Mouse (Mus musculus): ENCODE results near the gene Medag. TPM values are rescaled to one million over a fixed set of nuclear protein-coding genes. Genes with fewer than 3 reads are reported as not detected.

Medag gene
- polyA plus RNA-seq, 1 experiment = 0.61 TPM

GRCm38 (mm10) chr5:149412671-149413070 is 1.1 kb downstream of the Medag start:
- no peaks in the 10 kb centered on the region for H3K36me3 ChIP-seq (ENCODE audit: control insufficient read depth, insufficient read depth)
- H3K4me3 ChIP-seq = no peak overlapping the region
- no peaks in the 10 kb centered on the region for H3K27me3 ChIP-seq (ENCODE audit: control insufficient read depth, insufficient read depth, insufficient read length)
- H3ac ChIP-seq (ENCODE audit: control insufficient read depth, insufficient read length) = no peak overlapping the region
- TF ChIP-seq SRF (IDR thresholded peaks at IDR 0.05; ENCODE audit: control insufficient read depth, insufficient read length, low read depth) = no peak
- no peak for TF ChIP-seq POLR2AphosphoS2 (IDR thresholded peaks at IDR 0.05; ENCODE audit: insufficient read length, low read depth)
- no peak for TF ChIP-seq USF1 (IDR thresholded peaks at IDR 0.05; ENCODE audit: low read depth)
- TF ChIP-seq CEBPB (IDR thresholded peaks at IDR 0.05; ENCODE audit: insufficient read depth, poor library complexity, severe bottlenecking) = no peak
- TF ChIP-seq MYOD1 (IDR thresholded peaks at IDR 0.05; ENCODE audit: control insufficient read depth in 1 of 3, insufficient read length in 2 of 3, low read depth in 2 of 3) = no peak
- TF ChIP-seq TCF12 (IDR thresholded peaks at IDR 0.05; ENCODE audit: insufficient read depth, poor library complexity, severe bottlenecking) = no peak
- no peak for TF ChIP-seq MAX (IDR thresholded peaks at IDR 0.05; ENCODE audit: low read depth)
- no peak for TF ChIP-seq E2F4 (IDR thresholded peaks at IDR 0.05; ENCODE audit: insufficient read depth)
- no peak for TF ChIP-seq POLR2A (IDR thresholded peaks at IDR 0.05; ENCODE audit: insufficient read length, low read depth)
- no peak for TF ChIP-seq TCF3 (IDR thresholded peaks at IDR 0.05; ENCODE audit: insufficient read length, low read depth)
- no peak for TF ChIP-seq MYOG (IDR thresholded peaks at IDR 0.05; ENCODE audit: control insufficient read depth in 1 of 3, insufficient read depth in 1 of 3, insufficient read length in 2 of 3, low read depth in 2 of 3)
- TF ChIP-seq REST (IDR thresholded peaks at IDR 0.05; ENCODE audit: insufficient read depth, insufficient read length) = no peak
- no peaks in the 10 kb centered on the region for H3K79me2 ChIP-seq (ENCODE audit: control insufficient read depth, insufficient read depth)
- H3K4me2 ChIP-seq (ENCODE audit: low read depth) = no peak overlapping the region

- no peak overlapping the region for H3K4me3 ChIP-seq
- H3K4me2 ChIP-seq (ENCODE audit: low read depth) = no peak overlapping the region
- H3K36me3 ChIP-seq (ENCODE audit: control insufficient read depth, insufficient read depth) = no peaks in the 10 kb centered on the region
- TF ChIP-seq SRF (IDR thresholded peaks at IDR 0.05; ENCODE audit: control insufficient read depth, insufficient read length, low read depth) = no peak
- no peak for TF ChIP-seq CEBPB (IDR thresholded peaks at IDR 0.05; ENCODE audit: insufficient read depth, poor library complexity, severe bottlenecking)
- no peak overlapping the region for H3ac ChIP-seq (ENCODE audit: control insufficient read depth, insufficient read length)
- no peaks in the 10 kb centered on the region for H3K27me3 ChIP-seq (ENCODE audit: control insufficient read depth, insufficient read depth, insufficient read length)
- H3K79me2 ChIP-seq (ENCODE audit: control insufficient read depth, insufficient read depth) = no peaks in the 10 kb centered on the region
These were observed 3.0 kb downstream of the Medag start for GRCm38 (mm10) chr5:149414369-149415167.

GRCm38 (mm10) chr5:149417381-149417780 is 5.8 kb downstream of the Medag start:
- Histone ChIP-seq H3K27me3 (ENCODE audit: control insufficient read depth, insufficient read depth, insufficient read length) (no peaks in the 10 kb centered on the region), H3K79me2 (ENCODE audit: control insufficient read depth, insufficient read depth) (no peaks in the 10 kb centered on the region), H3ac (ENCODE audit: control insufficient read depth, insufficient read length) (no peak overlapping the region), H3K36me3 (ENCODE audit: control insufficient read depth, insufficient read depth) (no peaks in the 10 kb centered on the region), H3K4me3 (no peak overlapping the region), H3K4me2 (ENCODE audit: low read depth) (no peak overlapping the region)
- TF ChIP-seq USF1 (IDR thresholded peaks at IDR 0.05; ENCODE audit: low read depth) (no peak), REST (IDR thresholded peaks at IDR 0.05; ENCODE audit: insufficient read depth, insufficient read length) (no peak), SRF (IDR thresholded peaks at IDR 0.05; ENCODE audit: control insufficient read depth, insufficient read length, low read depth) (no peak), TCF3 (IDR thresholded peaks at IDR 0.05; ENCODE audit: insufficient read length, low read depth) (no peak), POLR2A (IDR thresholded peaks at IDR 0.05; ENCODE audit: insufficient read length, low read depth) (no peak), MYOG (IDR thresholded peaks at IDR 0.05; ENCODE audit: control insufficient read depth in 1 of 3, insufficient read depth in 1 of 3, insufficient read length in 2 of 3, low read depth in 2 of 3) (no peak), MAX (IDR thresholded peaks at IDR 0.05; ENCODE audit: low read depth) (no peak), MYOD1 (IDR thresholded peaks at IDR 0.05; ENCODE audit: control insufficient read depth in 1 of 3, insufficient read length in 2 of 3, low read depth in 2 of 3) (no peak), TCF12 (IDR thresholded peaks at IDR 0.05; ENCODE audit: insufficient read depth, poor library complexity, severe bottlenecking) (no peak), POLR2AphosphoS2 (IDR thresholded peaks at IDR 0.05; ENCODE audit: insufficient read length, low read depth) (no peak), CEBPB (IDR thresholded peaks at IDR 0.05; ENCODE audit: insufficient read depth, poor library complexity, severe bottlenecking) (no peak), E2F4 (IDR thresholded peaks at IDR 0.05; ENCODE audit: insufficient read depth) (no peak)

- no peaks in the 10 kb centered on the region for H3K36me3 ChIP-seq (ENCODE audit: control insufficient read depth, insufficient read depth)
- H3K4me3 ChIP-seq = no peak overlapping the region
- TF ChIP-seq USF1 (IDR thresholded peaks at IDR 0.05; ENCODE audit: low read depth) (no peak), POLR2A (IDR thresholded peaks at IDR 0.05; ENCODE audit: insufficient read length, low read depth) (no peak), SRF (IDR thresholded peaks at IDR 0.05; ENCODE audit: control insufficient read depth, insufficient read length, low read depth) (no peak), TCF12 (IDR thresholded peaks at IDR 0.05; ENCODE audit: insufficient read depth, poor library complexity, severe bottlenecking) (no peak)
- H3K4me2 ChIP-seq (ENCODE audit: low read depth) = no peak overlapping the region
- H3K27me3 ChIP-seq (ENCODE audit: control insufficient read depth, insufficient read depth, insufficient read length) = no peaks in the 10 kb centered on the region
- no peak overlapping the region for H3ac ChIP-seq (ENCODE audit: control insufficient read depth, insufficient read length)
- H3K79me2 ChIP-seq (ENCODE audit: control insufficient read depth, insufficient read depth) = no peaks in the 10 kb centered on the region
These were observed 15.0 kb downstream of the Medag start for GRCm38 (mm10) chr5:149426525-149426924.

GRCm38 (mm10) chr5:149427277-149428060 is 15.9 kb downstream of the Medag start:
- H3K4me2 ChIP-seq (ENCODE audit: low read depth) = no peak overlapping the region
- no peaks in the 10 kb centered on the region for H3K36me3 ChIP-seq (ENCODE audit: control insufficient read depth, insufficient read depth)
- no peaks in the 10 kb centered on the region for H3K79me2 ChIP-seq (ENCODE audit: control insufficient read depth, insufficient read depth)
- no peaks in the 10 kb centered on the region for H3K27me3 ChIP-seq (ENCODE audit: control insufficient read depth, insufficient read depth, insufficient read length)
- no peak for TF ChIP-seq E2F4 (IDR thresholded peaks at IDR 0.05; ENCODE audit: insufficient read depth)
- TF ChIP-seq MYOG (IDR thresholded peaks at IDR 0.05; ENCODE audit: control insufficient read depth in 1 of 3, insufficient read depth in 1 of 3, insufficient read length in 2 of 3, low read depth in 2 of 3) = no peak
- TF ChIP-seq MAX (IDR thresholded peaks at IDR 0.05; ENCODE audit: low read depth) = no peak
- no peak for TF ChIP-seq MYOD1 (IDR thresholded peaks at IDR 0.05; ENCODE audit: control insufficient read depth in 1 of 3, insufficient read length in 2 of 3, low read depth in 2 of 3)
- TF ChIP-seq REST (IDR thresholded peaks at IDR 0.05; ENCODE audit: insufficient read depth, insufficient read length) = no peak
- no peak for TF ChIP-seq SRF (IDR thresholded peaks at IDR 0.05; ENCODE audit: control insufficient read depth, insufficient read length, low read depth)
- TF ChIP-seq POLR2A (IDR thresholded peaks at IDR 0.05; ENCODE audit: insufficient read length, low read depth) = no peak
- no peak for TF ChIP-seq TCF3 (IDR thresholded peaks at IDR 0.05; ENCODE audit: insufficient read length, low read depth)
- no peak for TF ChIP-seq POLR2AphosphoS2 (IDR thresholded peaks at IDR 0.05; ENCODE audit: insufficient read length, low read depth)
- no peak for TF ChIP-seq USF1 (IDR thresholded peaks at IDR 0.05; ENCODE audit: low read depth)
- no peak for TF ChIP-seq CEBPB (IDR thresholded peaks at IDR 0.05; ENCODE audit: insufficient read depth, poor library complexity, severe bottlenecking)
- no peak overlapping the region for H3ac ChIP-seq (ENCODE audit: control insufficient read depth, insufficient read length)
- H3K4me3 ChIP-seq = no peak overlapping the region

All from myocyte (in vitro differentiated cells).